Mouse (Mus musculus): ENCODE measurements around the gene Plvap.

Gene Plvap

DNA sequence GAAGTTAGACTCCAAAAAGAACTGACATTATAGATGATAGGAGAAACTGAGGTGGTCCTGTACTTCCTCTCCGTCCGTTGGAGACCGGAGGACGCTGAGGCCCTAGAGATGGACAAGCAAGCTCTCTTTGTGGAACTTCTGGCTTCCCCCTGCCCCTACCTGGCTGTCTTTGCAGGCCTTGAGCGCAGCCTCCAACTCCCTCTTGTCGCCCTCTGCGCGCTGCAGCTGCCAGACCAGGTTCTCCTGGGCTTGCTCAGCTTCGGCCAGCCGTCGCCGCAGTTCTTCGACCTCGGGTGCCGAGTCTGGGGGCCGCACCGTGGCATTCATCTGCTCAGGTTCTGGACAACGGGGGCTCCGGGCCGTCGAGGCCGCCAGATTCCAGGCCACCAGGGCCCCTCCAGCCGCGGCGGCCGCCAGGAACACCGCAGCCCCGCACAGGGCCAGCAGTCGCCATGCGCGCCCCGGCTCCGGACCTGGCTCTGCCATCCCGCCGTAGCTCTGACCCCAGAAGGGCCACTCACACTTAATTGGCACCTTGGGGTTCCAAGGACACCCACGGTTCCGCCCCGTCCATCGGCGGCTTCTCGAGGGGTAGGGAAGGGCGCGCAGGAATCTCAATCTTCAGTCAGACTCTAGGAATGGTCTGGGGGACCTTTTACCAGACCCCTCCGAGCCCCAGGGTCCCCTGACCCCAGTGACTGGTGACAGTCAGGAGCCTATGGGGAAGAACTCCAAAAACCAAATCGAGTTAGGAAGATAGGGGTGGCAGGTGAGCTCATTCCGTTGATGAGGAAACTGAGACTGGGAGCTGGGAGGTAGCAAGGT lies 13.9 kb upstream of the Plvap start, which contains the start of gene Ccdc194:
TSS of gene Ccdc194 (minus strand) at position 486 of the 825 bp plus-strand sequence.
- DNase-seq, result no peak

DNA sequence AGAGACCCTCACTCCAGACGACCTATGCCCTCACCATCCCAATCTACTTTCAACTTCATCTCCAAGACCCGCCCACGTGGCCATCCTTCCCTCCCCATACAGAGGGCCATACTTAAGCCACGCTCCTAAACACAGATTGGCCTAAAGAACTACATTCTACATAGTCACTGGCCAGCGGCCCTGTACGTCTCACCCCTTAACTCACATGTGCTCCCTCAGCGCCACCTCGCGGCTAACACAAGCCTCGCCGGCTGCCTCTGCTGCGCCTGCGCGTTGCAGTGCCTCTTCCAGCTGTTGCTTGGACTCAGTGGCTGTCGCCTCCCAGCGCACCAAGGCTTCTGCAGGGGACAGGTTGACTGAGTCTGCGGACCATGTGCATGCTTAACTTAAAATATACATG lies 10.1 kb upstream of the Plvap start:
- peak; percentile 98 for DNase-seq

DNA sequence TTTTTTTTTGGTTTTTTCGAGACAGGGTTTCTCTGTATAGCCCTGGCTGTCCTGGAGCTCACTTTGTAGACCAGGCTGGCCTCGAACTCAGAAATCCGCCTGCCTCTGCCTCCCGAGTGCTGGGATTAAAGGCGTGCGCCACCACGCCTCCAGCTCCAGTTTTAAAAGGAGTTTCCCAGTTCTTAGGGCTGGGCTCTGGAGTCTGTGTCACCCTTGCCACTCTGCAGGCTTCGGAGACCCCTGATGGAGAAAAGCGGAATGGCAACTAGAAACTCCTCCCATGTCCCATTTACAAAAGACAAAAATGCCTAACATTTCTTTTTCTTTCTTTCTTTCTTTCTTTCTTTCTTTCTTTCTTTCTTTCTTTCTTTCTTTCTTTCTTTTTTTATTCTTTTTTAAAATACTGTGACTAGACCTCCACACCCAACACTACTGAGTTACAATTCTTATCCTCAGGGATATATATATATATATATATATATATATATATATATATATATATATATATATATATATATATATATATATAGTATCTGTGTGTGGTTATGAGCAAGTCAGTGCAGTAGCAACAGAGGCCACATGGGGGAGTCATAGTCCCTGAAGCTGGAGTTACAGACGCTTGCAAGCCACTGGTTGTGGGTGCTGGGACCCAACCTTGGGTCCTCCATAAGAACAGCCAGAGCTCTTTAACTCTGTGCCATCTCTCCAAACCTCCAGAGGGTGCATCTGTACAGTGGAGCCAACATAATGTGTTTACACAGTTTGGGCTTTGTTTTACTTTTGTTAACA lies 7.7 kb upstream of the Plvap start:
- peak; percentile 84 for DNase-seq

DNA sequence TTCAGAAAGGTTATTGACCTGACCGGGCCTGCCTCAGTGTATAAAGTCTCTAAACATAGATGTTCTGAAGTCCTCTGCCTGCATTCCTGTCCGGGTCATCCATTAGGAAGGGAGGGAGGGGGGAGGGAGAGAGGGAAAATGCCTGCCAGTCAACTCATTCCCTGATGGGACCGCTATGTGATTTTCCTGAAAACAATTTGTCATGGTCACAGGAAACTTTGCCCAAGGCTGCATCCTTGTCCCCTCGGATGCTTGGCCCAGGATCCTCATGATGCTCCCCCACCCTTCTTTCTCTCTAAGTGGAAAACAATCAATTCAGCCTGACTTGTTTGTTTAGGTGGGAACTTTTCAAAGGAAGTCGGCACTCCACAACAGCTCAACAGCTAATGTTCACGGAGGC lies 5.2 kb upstream of the Plvap start:
- DNase-seq, result peak; percentile 45

DNA sequence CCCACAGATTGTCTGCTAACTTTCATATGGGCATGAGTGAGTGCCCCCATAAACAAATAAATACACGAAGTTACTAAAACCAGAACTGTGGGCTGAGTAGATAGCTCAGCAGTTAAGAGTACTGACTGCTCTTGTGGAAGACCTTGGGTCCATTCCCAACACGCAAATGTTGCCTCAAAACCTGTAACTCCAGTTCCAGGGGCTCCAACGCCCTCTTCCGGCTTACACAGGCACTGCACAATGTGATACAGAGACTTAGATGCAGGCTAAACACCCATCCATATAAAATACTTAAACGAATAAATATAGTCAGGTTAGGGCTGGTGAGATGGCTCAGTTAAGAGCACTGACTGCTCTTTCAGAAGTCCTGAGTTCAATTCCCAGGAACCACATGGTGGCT lies 3.5 kb upstream of the Plvap start:
- no peak for DNase-seq

DNA sequence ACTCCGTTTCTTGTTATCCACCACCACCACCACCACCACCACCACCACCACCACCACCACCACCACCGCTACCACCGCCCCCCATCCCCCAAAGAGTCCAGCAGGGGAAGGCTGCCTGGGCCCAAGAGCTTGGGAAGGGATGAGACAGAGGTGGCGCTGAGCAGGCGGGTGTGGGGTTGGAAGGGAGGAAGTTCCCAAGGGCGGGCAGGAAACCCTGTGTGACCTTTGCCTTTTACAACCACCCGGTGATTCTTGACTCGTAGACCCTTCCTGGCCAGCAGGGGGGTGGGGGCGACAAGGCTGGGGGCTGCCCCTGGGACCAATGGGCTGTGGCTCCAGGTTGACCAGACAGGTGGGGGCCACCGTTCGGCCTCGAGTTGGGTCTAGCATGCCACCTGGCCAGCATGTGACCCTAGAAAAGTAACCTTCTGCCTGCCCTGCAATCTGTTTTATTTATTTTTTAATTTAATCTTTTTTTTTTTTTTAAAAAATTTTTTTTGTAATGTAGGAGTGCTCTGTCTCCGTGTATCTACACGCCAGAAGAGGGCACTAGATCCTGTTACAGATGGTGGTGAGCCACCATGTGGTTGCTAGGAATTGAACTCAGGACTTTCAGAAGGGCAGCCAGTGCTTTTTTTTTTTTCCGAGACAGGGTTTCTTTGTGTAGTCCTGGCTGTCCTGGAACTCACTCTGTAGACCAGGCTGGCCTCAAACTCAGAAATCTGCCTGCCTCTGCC lies 1.6 kb upstream of the Plvap start:
- peak; percentile 63 for DNase-seq

DNA sequence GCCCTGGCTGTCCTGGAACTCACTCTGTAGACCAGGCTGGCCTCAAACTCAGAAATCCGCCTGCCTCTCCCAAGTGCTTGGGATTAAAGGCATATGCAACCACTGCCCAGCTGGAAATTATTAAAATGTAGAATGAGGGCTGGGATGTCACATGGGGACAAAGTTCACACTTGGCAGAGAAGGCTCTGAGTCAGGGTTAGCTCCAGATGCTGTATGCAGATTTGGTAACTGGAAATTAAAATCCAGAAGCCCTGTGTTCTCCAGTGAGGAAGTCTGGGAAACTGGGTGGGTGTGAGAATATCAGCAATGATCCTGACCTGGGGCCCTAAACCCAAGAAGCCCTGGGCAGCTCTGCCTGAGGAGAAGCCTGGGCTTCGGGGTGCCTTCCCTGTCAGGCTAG lies 2.2 kb downstream of the Plvap start:
- no peak for DNase-seq

DNA sequence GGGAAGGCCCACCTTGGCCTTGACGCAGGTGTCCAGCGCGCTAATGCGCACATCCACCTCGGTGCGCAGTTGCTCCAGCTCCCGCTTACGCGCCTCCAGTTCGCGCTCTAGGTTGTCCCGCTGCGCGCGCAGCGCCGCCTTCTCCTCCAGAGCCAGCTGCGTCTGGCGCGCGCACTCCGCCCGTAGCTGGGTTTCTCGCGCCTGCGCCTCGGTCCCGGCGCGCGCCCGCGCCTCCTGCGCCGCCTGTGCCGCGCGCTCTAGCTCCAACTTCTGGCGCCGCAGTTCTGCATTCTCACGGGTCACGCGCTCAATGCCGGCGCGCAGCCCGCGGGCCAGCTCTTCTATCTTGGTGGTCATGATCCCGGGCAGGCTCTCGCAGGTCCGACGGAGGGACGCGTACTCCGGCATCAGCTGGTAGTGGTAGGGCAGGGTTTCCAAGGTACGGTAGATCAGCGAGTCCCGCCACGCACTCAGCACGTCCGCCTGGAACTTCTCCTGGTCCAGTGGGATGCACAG lies 3.9 kb downstream of the Plvap start:
- peak; percentile 91 for DNase-seq

DNA sequence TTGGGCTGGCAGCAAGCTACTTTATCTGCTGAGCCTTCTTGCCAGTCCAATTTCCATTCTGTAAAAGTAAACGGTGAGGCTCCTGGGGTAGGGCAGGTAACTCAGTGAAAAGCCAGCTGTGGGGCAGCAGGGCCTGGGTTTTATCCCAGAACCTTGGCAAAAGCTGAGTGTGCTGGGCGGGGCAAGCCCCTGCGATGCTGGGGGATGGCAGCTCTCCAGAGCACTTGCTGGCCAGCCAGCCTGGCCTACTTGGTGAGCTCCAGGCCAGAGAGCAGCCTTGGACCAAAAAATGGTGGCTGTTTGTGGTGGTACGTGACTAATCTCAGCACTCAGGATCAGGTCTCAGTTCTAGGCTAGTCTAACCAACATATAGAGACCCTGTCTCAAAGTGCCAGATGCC lies 5.6 kb downstream of the Plvap start:
- DNase-seq, result no peak

DNA sequence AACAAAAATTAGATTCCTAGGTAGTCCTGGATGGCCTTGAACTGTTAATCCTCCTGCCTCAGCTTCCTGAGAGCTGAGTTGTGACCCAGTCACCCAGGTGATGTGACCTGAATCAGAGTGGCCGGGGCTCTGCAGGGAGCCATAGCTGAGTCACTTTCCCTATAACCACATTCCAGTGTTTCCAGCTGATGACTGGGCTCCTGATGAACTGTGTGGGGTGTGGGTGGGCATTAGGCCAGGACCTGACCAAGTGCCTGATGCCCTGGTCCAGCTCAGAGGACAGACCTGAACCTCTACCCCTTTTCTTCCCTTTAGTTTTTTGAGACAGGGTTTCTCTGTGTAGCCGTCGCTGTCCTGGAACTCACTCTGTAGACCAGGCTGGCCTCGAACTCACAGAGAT lies 6.2 kb downstream of the Plvap start:
- no peak for DNase-seq

DNA sequence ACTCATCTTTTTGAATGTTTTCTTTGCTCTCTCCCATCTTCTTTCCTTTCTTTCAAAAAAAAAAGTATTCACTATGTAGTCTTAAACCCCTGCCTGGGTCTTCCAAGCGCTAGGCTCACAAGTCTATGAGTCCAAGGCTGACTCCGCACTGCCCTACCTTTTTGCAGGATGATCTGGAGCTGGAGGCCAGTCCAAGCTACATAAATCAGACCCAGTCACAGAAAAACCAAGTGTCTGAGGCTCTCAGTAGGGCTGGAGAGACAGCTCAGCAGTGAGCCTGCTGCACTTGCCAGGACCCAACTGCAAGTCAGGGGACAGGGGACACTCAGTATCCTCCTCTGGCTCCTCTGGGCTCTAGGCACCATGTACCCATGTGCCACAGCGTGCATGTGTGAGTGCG lies 7.2 kb downstream of the Plvap start:
- DNase-seq, result no peak

DNA sequence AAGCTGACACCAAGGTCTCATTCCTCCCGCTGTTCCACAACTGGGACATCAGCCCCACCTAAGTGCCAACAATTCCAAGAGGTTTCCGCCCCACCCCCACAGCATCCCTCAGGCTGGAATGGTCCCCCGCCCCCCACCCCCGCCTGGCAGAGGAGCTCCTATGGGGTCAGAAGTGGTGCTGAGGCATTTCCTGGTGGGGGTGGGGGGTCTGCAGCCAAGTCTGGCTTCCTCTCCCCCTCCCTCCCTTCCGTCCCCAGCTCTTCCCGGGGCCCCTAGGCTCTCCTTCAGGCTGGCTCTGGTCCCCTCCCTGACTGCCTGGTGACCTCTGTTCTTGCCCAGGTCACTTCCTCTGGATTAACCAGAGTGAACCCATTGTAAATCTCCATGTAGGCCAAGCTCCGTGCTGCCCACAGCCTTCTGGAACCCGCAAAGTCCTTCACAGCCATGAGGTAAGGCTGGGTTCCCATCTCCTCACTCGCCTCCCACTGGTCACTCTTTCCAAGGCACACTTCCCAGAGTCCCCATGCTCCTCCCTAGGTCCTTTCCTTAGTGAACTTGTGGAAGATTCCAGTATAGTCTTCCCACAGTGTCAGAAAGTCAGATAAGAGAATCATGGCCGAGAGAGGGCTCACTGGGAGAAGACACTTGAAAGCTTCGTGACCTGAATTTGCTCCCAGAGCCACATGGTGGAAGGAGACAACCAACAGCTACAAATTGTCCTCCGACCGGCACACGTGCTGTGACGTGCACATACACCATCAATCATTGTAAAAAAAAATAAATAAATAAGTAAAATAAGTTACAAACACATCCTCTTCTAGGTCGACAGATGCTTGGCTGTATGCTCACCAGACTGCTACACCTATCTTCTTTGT lies 12.5 kb downstream of the Plvap start:
- DNase-seq, result peak; percentile 82

DNA sequence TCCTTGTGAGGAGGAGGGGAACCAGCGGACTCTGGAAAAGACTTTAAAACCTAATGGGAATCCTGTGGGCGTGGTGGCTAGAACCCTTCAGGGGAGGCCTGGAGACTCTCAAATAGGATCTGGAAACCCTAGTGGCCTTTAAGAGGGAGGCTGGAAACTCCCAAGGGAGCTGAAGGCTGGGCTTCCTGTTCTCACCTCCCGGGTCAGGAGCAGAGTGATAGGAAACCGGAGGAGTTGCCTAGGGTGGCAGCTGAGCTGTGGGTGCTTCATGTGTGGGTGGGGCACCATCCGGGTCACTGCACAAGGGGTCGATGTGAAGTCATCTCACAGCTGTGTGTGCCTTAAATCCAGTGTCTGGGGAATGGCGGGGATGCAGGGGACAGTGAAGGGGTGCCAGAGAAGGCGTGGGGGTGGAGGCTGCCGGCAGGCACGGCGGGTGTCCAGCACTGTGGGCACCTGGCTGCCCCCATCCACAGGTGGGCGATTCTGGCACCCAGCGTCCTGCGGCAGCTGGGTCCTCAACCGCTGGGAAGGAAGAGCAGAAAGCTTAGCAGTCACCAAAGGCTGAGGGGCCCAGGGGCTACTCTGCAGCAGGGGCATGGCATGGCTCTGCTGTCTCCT lies 13.6 kb downstream of the Plvap start:
- DNase-seq, result peak; percentile 68

DNA sequence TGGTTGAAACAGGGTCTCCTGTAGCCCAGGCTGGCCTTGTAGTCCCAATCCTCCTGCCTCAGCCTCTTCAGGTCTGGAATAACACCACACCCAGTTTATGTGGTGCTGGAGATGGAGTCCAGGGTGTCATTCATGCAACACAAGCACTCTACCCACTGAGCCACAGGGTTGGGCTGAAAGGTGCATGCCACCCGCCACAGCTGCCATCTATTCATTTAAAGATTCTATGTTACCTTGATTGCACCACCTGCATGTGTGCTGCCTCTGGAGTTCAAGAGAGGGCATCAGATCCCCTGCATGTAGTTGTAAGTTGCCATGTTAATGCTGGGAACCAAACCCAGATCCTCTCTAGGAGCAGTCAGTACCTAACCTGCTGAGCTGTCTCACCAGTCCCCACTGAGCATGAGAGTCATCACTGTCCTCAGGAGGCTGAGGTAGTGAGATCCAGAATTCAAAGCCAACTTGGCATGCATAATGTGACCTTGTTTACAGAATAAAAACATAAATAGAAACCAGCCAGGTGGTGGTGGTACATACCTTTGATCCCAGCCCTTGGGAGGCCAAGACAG lies 14.4 kb downstream of the Plvap start:
- DNase-seq, result no peak

DNA sequence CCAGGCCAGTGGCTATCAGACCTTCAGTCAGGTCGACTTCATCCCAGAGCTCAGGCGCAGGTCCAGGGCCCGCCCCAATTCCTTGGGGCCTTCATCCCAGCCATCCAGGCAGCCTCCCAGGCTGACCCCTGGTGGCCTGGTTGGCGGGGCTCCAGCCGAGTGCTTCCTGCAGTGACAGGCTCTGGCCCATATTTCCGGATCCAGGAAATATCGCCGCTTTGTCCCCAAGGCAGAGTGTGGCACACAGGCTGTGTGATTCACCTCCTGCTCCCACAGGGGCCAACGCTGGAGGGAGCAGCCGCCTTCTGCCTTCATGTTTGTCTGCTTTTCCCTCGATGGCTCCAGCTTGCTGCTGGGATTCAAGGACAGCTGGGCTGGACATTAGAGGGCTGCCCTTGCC lies 15.1 kb downstream of the Plvap start:
- DNase-seq, result peak; percentile 98

DNA sequence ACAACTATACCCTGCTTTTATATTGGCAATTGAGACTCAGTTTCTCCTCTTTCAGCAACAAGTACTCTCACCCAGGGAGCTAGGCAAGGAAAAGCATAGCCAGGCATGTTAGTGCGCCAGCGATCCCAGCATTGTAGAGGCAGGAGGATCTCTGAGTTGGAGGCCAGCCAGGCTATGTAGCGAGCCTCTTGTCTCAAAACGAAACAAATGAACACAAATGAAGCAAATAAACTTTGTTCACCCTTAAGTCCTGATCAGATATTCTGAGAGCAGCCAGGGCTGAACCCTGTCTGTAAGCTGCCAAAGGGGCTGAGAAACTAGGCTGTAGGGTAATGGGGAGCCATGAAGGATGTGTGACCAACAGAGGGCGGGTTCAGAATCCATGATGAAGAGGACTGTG lies 15.7 kb downstream of the Plvap start:
- peak; percentile 61 for DNase-seq

DNA sequence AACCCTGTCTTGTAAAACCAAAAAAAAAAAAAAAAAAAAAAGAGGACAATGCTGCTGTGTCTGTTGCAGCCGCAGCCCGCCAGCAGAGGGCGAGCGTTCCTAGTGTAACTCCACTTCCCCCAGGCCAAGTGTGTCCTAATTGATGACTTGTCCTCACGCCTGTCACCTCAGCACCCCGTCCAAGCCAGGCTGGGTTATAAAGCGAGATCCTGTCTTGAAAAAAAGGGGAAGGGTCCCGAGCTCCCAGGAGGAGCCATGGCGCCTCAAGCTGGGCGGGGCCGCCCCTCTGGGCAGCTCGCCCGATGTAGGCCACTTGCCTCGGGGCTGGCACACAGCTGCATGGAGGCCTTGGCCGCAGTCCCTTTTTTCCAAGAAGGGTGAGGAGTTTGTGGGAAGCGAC lies 16.5 kb downstream of the Plvap start:
- peak; percentile 95 for DNase-seq

DNA sequence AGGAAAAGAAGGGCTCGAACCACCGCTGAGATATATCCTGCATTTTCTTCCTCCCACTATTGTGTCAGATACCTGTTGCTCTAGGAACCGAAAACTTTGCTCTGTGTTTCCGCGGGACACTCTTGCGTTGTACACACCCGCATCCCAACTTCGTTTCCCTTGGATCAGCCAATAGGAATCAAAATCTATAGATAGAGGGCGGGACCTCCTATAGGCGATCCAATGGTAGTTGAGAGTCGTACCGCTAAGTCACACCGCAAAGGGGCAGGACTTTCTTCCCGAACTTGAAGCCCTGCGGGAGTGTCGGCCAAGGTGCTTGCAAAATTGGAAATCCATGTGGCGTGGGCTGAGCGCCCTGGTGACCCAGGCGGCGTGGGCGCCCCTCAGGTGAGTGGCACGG lies 23.1 kb downstream of the Plvap start:
- peak; percentile 89 for DNase-seq

DNA sequence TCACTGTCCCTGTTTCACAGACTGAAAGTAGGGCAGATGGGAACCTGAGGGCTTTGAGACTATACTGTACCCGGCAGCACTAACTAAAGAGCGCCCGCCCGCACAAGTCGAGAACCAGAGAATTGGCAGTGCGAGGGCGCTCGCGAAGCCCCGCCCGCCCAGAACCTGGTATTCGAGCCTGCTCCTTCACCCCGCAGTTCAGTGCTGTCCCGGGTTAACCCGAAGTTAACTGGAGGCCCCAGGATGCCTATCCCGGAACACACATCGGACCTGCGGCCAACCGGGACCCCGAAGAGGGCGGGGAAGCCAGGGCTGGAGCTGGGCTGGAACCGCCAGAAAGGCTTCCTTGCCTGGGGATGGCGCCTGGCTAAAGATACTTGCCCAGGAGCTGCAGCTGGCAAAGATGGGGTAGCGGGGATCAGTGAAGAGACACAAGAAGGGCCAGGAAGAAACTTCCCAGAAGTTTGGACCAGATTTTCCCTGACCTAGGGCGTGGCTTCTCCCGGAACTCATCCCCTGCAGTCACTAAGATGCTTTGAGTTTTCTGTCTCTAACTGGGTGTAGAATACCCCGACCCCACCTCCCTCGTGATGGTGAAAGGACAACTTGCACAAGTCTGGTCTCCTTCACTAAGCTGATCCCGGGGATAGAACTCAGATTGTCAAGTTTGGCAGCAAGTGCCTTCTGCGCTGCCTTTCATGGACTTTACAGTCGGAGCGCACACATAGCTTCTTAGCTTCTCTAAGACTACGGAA lies 23.7 kb downstream of the Plvap start, which contains the start of gene Gtpbp3:
TSS of gene Gtpbp3 (plus strand) at position 413 of the 755 bp plus-strand sequence.
- DNase-seq, result peak; percentile 90

DNA sequence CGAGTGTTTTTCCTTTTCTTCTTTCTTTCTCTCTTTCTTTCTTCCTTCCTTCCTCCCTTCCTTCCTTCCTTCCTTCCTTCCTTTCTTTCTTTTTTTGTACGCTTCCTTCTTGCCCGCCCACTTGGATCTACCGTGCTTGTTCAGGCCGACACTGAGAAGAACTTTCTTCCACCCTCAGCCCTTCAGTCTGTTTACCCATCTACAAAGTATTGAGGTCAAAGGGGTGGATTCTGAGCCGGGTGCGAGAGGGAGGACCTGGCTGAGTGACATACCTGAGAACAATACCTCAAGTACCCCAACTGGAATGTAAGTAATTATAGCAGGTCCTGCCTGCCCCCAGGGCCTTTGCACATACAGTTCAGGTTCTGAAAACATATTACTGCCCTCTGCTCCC lies 25.4 kb downstream of the Plvap start:
- DNase-seq, result no peak

Measured in kidney, postnatal 10 days (tissue).